Mouse (Mus musculus): ENCODE measurements around the gene Relb. TPM values are rescaled to one million over a fixed set of nuclear protein-coding genes. Genes with fewer than 3 reads are reported as not detected.

The Relb gene
- total RNA-seq, 2 experiments from 2014 or later, result 0.47 TPM; not detected in 1

GRCm38 (mm10) chr7:19593061-19593730 lies 36.0 kb downstream of the Relb start:
- ATAC-seq (replicated peaks; ENCODE audit: low FRiP score, low TSS enrichment, poor library complexity, severe bottlenecking), result peak; percentile 74

- ATAC-seq (replicated peaks; ENCODE audit: low FRiP score, low TSS enrichment, poor library complexity, severe bottlenecking), result peak; percentile 73
Measured at GRCm38 (mm10) chr7:19589917-19590316, 39.3 kb downstream of the Relb start.

- peak; percentile 46; the same call in 1 of the 2 replicates for ATAC-seq (replicated peaks; ENCODE audit: low FRiP score, low TSS enrichment, poor library complexity, severe bottlenecking)
Measured at GRCm38 (mm10) chr7:19589207-19589606, 40.0 kb downstream of the Relb start.

- no peak for ATAC-seq (replicated peaks; ENCODE audit: low FRiP score, low TSS enrichment, poor library complexity, severe bottlenecking)
Measured at GRCm38 (mm10) chr7:19586269-19586668, 43.0 kb downstream of the Relb start.

GRCm38 (mm10) chr7:19580634-19581033 lies 48.6 kb downstream of the Relb start:
- ATAC-seq (replicated peaks; ENCODE audit: low FRiP score, low TSS enrichment, poor library complexity, severe bottlenecking), result no peak

GRCm38 (mm10) chr7:19579751-19580150 lies 49.5 kb downstream of the Relb start:
- ATAC-seq (replicated peaks; ENCODE audit: low FRiP score, low TSS enrichment, poor library complexity, severe bottlenecking), result no peak

GRCm38 (mm10) chr7:19578436-19578835 lies 50.8 kb downstream of the Relb start:
- no peak for ATAC-seq (replicated peaks; ENCODE audit: low FRiP score, low TSS enrichment, poor library complexity, severe bottlenecking)

- peak; percentile 58 for ATAC-seq (replicated peaks; ENCODE audit: low FRiP score, low TSS enrichment, poor library complexity, severe bottlenecking)
Measured at GRCm38 (mm10) chr7:19577877-19578414, 51.3 kb downstream of the Relb start.

- peak; percentile 32 for ATAC-seq (replicated peaks; ENCODE audit: low FRiP score, low TSS enrichment, poor library complexity, severe bottlenecking)
Measured at GRCm38 (mm10) chr7:19577141-19577852, 51.9 kb downstream of the Relb start, which contains the start of the genes Zfp296 and Gemin7. Gene Zfp296 (plus strand): TSS chr7:19577287. Gene Gemin7 (minus strand): TSS chr7:19577595.

GRCm38 (mm10) chr7:19575559-19575958 lies 53.7 kb downstream of the Relb start:
- no peak for ATAC-seq (replicated peaks; ENCODE audit: low FRiP score, low TSS enrichment, poor library complexity, severe bottlenecking)

- ATAC-seq (replicated peaks; ENCODE audit: low FRiP score, low TSS enrichment, poor library complexity, severe bottlenecking), result no peak
Measured at GRCm38 (mm10) chr7:19573776-19574140, 55.5 kb downstream of the Relb start.

GRCm38 (mm10) chr7:19572926-19573775 lies 56.1 kb downstream of the Relb start:
- peak; percentile 64 for ATAC-seq (replicated peaks; ENCODE audit: low FRiP score, low TSS enrichment, poor library complexity, severe bottlenecking)

GRCm38 (mm10) chr7:19569647-19570046 lies 59.6 kb downstream of the Relb start:
- no peak for ATAC-seq (replicated peaks; ENCODE audit: low FRiP score, low TSS enrichment, poor library complexity, severe bottlenecking)

- ATAC-seq (replicated peaks; ENCODE audit: low FRiP score, low TSS enrichment, poor library complexity, severe bottlenecking), result no peak
Measured at GRCm38 (mm10) chr7:19567426-19567825, 61.8 kb downstream of the Relb start.

GRCm38 (mm10) chr7:19565803-19566202 lies 63.4 kb downstream of the Relb start:
- ATAC-seq (replicated peaks; ENCODE audit: low FRiP score, low TSS enrichment, poor library complexity, severe bottlenecking), result no peak

GRCm38 (mm10) chr7:19564455-19564854 lies 64.8 kb downstream of the Relb start:
- no peak for ATAC-seq (replicated peaks; ENCODE audit: low FRiP score, low TSS enrichment, poor library complexity, severe bottlenecking)

- peak; percentile 73 for ATAC-seq (replicated peaks; ENCODE audit: low FRiP score, low TSS enrichment, poor library complexity, severe bottlenecking)
Measured at GRCm38 (mm10) chr7:19563884-19564283, 65.4 kb downstream of the Relb start.

- ATAC-seq (replicated peaks; ENCODE audit: low FRiP score, low TSS enrichment, poor library complexity, severe bottlenecking), result no peak
Measured at GRCm38 (mm10) chr7:19562643-19563410, 66.4 kb downstream of the Relb start, which contains the start of gene Ppp1r37. Gene Ppp1r37 (minus strand): TSS chr7:19563076.

All from megakaryocyte-erythroid progenitor cell, adult 5-6 weeks (primary cell).